Comparison of ENCODE assay signal across 22 mouse cellular contexts in the genomic region with DNA sequence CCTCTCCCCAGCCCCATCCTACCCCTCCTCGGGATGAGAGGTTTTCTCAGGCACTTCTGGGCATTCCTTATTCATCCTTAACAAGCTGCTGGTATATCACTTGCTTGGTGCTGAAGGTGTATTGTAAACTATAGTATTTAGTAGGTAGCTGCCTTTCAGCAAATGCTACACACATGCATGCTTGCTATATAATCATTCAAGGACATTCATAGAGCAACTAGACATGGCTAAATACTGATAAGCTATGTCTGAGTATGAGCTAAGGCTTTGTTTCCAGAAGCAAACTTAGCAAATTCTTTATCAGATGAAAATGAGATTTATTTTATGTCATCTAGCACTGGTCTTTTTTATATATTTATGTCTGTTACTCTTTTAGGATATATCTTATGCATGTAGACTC.
"Had no signal": no experiment of that assay in that cellular context is flagged by ENCODE, and none has a peak within 500 bp of the region (broad histone marks: within the 10 kb centered on the region; RNA-seq: fewer than 3 reads in every experiment).

No protein-coding gene starts in this region.

- H3K27ac ChIP-seq: heart, embryonic 10.5 days; hindbrain, embryonic 10.5 days; hindbrain, embryonic 12.5 days; hindbrain, embryonic 14.5 days; hindbrain, postnatal 0 days; kidney, embryonic 15.5 days; kidney, postnatal 0 days; limb, embryonic 10.5 days; limb, embryonic 12.5 days had no signal

- H3K9me3 ChIP-seq: heart, embryonic 10.5 days; heart, embryonic 12.5 days; hindbrain, embryonic 12.5 days; limb, embryonic 10.5 days had no signal

- H3K4me3 ChIP-seq: heart, embryonic 10.5 days; heart, embryonic 12.5 days; hindbrain, embryonic 10.5 days; hindbrain, embryonic 12.5 days; kidney, embryonic 15.5 days; limb, embryonic 10.5 days; limb, embryonic 12.5 days had no signal

- DNase-seq: forebrain, postnatal 0 days; gastrocnemius, postnatal 10 days; gastrocnemius, postnatal 25 days; heart, postnatal 10 days; heart, postnatal 4 days; kidney, adult 11 months; kidney, adult 2 months; kidney, adult 9 months; kidney, postnatal 14 days; layer of hippocampus, adult 9-11 months; layer of hippocampus, postnatal 36 days had no signal

- H3K9ac ChIP-seq: forebrain, postnatal 0 days; heart, embryonic 12.5 days; hindbrain, embryonic 12.5 days; hindbrain, embryonic 14.5 days; kidney, embryonic 15.5 days; limb, embryonic 12.5 days had no signal

- ATAC-seq: forebrain, postnatal 0 days; hindbrain, postnatal 0 days; intestine, embryonic 16.5 days had no signal

- H3K4me1 ChIP-seq: hindbrain, embryonic 10.5 days; hindbrain, embryonic 12.5 days; limb, embryonic 10.5 days; limb, embryonic 12.5 days had no signal

- H3K27me3 ChIP-seq: heart, embryonic 12.5 days; hindbrain, embryonic 12.5 days; kidney, embryonic 15.5 days; limb, embryonic 12.5 days had no signal

- H3K4me2 ChIP-seq: heart, embryonic 12.5 days; hindbrain, embryonic 12.5 days; hindbrain, embryonic 14.5 days; kidney, embryonic 15.5 days; limb, embryonic 12.5 days had no signal
